Mouse (Mus musculus): Measurements from ENCODE around the gene Gm5965.
A peak's percentile ranks its signal among the peaks of the same experiment; 100 is the strongest.
"Not testable (repeated sequence)": the region's sequence is repeated elsewhere in the genome, so short reads cannot be mapped to it uniquely, and the experiment has no call there.

Gm5965 gene

DNA sequence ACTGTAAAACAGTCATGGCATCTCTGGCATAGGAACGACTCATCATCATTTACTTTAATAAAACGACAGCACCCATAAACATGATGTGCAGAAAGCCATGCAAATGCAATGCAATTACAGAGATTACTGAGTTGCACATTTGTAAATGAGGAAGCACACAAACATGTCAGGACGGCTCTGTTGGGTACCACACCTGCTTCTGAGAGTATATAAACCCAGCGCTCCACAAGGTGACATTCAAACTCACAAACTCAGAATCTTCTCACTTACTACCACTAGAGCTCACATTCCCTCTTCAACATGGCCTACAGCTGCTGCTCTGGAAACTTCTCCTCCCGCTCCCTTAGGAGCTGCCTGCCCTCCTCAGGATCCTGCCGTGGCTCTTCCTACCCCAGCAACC is at the start of gene Gm5965:
Gene Gm5965 (plus strand): TSS at position 301 of the 400 bp plus-strand sequence.
- no peak for DNase-seq (ENCODE audit: low spot score)

DNA sequence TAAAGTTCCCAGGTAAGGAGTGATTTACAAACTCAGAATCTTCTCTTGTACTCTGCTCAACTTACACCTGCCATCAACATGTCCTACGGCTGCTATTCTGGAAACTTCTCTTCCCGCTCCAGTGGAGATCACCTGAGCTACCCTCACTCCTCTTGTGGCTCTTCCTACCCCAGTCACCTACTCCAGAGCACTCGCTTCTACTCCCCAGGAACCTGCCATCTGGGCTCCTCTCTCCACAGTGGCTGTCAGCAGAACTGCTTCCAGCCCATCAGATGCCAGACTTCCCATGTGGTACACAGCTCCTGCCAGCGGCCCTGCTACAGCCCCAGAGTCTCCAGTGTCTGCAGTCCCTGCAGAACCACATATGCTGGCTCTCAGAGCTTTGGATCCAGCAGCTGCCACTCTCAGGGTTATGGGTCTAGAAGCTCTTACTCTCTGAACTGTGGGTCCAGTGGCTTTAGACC is 48.9 kb upstream of the Gm5965 start, which contains the start of gene Krtap13-1:
Gene Krtap13-1 (plus strand): TSS at position 51 of the 464 bp plus-strand sequence.
- DNase-seq (ENCODE audit: low spot score), result no peak

DNA sequence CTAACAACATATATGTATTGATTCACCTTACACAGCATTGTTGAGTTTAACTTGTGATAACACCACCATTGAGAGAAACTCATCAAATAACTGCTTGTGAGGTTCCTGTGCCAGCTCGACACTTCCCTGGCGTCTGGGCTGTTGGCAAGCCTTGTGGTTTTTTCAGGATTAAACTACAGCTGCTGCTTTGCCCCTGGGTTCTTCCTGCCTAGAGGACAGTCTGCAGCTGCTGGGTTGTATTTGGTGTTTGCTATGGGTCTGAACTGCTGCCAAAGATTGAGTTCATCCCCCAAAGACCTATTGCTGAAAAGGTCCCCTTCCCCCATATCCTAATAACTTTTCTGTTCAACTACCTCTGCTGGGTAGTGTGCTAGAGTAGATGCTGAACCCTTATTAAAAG is 42.3 kb upstream of the Gm5965 start:
- DNase-seq (ENCODE audit: low spot score), result no peak

DNA sequence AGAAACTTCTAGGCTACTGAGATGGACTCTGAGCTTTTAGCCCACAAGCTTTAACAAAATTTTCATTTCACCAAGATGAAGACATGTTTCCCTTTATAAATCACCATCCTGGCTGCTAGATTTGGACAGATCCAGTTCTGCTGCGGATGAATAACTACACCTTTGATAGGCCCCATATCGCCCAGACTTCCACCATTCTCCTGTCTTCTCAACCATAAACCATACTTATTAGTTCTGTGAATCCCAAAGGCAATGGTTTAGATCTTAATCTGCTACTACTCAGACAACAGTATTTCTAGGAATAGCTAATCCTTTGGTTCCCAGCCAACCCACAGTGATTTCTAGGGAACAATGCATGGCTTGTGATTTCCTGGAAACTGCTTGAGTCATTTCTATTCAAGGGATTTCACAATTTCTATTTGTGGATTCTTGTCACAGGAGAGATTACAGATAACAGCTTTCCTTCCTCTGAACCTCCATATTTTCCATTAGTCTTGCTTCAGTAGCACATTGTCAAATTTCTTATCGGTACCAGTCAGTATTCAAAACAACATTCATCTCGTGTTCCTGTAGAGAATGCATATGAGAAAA is 32.9 kb upstream of the Gm5965 start:
- DNase-seq (ENCODE audit: low spot score), result no peak

DNA sequence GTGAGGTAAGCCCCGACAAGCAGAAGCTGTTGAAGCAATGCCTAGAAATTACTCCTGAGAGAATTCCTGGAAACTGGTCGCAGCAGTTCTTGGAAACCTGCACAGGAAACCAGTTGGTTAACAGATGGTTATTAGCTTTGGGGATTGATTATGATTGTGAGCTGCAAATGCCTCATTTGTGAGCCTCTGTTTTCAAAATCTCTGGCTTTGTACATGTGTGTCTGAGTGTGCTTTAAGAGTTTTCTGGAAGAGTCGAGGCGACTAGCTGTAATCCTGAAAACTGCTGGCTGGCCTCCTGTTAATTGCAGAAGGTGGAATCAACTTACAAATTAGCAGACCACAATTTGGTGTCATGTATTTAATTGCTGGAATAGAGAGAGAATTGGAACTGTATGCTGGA is 29.8 kb upstream of the Gm5965 start:
- DNase-seq (ENCODE audit: low spot score), result peak; percentile 5

DNA sequence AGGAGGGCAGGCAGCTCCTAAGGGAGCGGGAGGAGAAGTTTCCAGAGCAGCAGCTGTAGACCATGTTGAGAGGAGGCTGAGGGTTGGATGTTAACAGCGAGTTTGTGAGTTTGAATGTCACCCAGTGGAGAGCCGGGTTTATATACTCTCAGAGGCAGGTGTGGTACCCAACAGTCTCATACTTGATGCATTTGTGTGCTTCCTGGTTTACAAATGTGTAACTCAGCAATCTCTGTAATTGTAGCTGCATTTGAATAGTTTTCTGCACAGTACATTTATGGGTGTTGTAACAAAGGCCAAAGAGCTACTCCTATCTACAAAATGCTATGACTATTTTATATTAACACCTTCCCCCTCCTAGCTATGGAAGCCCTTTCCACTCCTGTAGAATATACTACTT is 26.2 kb upstream of the Gm5965 start, which contains the start of gene Krtap13:
Gene Krtap13 (minus strand): TSS at position 101 of the 400 bp plus-strand sequence.
- not testable (repeated sequence) for DNase-seq (ENCODE audit: low spot score)

DNA sequence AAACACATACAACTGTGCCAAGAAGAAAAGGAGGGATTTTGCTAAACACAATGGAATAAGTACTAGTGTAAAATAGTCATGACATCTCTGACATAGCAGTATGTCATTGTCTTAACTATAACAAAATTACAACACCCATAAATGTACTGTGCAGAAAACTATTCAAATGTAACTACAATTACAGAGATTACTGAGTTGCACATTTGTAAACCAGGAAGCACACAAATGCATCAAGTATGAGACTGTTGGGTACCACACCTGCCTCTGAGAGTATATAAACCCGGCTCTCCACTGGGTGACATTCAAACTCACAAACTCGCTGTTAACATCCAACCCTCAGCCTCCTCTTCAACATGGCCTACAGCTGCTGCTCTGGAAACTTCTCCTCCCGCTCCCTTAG is 19.1 kb upstream of the Gm5965 start, which contains the start of gene 2310034C09Rik:
Gene 2310034C09Rik (plus strand): TSS at position 301 of the 400 bp plus-strand sequence.
- DNase-seq (ENCODE audit: low spot score), result not testable (repeated sequence)

DNA sequence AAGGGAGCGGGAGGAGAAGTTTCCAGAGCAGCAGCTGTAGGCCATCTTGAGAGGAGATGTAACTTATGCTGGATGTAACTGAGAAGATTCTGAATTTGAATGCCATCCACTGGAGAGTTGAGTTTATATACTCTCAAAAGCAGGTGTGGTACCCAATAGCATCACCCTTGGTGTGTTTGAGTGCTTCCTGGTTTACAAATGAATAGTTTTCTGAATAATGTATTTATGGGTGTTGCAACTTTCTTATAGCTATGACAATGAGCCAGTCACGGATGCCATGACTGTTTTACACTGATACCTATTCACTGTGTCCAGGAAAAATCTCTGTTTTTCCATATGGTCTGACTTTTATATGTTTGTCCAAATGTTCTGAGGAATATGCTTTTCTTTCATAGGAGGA is 3.6 kb upstream of the Gm5965 start, which contains the start of gene 2310057N15Rik:
Gene 2310057N15Rik (minus strand): TSS at position 101 of the 400 bp plus-strand sequence.
- DNase-seq (ENCODE audit: low spot score), result no peak

DNA sequence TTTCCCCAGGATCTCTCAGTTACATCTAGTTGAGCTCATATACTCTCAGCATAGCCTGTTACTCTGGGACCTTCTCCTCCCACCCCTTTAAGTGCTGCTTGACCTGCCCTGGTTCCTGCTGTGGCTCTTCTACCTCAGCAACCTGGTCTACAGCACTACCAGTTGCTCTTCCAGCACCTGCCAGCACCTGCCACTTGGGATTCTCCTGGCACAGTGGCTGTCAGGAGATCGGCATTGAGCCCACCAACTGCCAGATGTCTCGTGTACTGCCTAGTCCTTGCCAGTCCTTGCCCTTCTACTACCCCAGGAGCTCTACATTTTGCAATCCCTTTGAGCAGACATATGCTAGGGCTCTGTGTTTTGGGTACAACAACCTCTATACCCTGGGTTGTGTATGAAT is 9.1 kb downstream of the Gm5965 start:
- no peak for DNase-seq (ENCODE audit: low spot score)

DNA sequence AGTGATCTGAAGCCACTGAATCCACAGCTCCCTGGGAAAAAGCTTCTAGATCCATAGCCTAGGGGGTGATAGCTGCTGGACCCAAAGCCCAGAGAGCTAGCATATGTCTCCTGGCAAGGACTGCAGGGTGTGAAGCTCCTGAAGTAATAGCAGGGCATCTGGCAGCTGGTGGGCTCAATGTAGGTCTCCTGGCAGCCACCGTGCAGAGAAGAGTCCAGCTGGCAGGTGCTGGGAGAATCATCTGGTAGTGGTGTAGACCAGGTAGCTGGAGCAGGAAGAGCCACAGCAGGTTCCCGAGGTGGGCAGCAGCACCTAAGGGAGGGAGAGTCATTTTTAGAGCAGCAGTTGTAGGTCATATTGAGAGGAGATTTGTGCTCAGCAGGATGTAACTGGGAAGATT is 34.1 kb downstream of the Gm5965 start, which contains the start of gene Gm20741:
Gene Gm20741 (minus strand): TSS at position 394 of the 400 bp plus-strand sequence.
- DNase-seq (ENCODE audit: low spot score), result no peak

DNA sequence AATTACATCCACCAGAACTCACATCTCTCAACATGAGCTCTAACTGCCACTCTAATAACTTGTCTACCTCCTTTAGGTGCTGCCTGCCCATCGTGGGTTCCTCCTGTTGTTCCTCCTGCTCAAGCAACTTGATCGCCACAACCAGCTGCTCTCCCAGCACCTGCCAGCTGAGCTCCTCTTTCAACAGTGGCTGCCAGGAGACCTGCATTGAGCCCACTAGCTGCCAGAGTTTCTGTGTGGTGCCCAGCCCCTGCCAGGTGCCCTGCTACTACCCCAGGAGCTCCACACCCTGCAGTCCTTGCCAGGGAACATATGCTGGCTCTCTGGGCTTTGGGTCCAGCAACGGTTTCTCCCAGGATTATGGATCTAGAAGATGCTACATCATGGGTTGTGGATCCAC is 42.4 kb downstream of the Gm5965 start, which contains the start of gene Krtap15:
Gene Krtap15 (plus strand): TSS at position 150 of the 400 bp plus-strand sequence.
- DNase-seq (ENCODE audit: low spot score), result no peak

DNA sequence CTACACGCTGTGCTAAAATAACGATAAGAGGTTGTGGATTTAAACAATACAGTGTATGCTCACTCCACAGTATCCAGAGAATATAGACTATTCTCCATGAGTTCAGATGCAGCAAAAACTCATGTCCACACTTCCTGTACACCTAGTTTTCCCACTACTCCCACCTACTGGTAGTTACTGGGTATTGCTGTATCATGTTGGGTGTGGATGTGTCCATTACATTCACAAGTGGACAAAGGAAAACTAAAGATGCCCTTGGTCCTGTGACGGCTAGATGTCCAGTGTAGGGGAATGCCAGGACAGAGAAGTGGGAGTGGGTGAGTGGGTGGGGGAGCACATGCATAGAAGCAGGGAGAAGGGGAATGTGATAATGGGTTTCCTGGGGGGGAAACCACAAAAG is 46.0 kb downstream of the Gm5965 start:
- peak; percentile 8 for DNase-seq (ENCODE audit: low spot score)

DNA sequence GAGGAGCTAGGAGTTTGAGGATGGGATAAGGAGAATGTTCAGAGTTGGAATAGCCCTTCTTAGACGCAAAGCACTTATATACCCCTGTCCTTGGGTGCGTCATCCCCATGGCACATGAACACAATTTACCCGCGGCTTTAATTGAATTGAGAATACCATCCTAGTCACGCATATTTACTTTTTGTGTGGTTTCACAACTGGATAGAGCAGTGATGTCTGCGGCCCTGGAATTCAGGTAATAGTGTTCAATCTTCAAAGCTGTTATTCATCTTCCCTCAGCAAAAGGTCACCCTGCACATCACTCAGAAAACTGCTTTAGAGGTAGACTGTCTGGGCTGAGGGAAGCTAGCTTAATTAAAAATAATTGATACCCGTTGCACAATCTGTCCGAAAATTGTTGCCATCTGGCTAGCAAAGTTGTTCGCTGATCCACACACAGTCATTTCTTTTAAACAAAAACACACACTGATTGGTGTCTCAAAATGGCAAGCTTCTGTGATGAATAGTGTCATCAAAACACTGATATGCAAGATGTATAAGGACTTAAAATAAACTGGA is 48.5 kb downstream of the Gm5965 start, which contains the start of gene Krtap14:
Gene Krtap14 (minus strand): TSS at position 51 of the 558 bp plus-strand sequence.
- no peak for DNase-seq (ENCODE audit: low spot score)

DNA sequence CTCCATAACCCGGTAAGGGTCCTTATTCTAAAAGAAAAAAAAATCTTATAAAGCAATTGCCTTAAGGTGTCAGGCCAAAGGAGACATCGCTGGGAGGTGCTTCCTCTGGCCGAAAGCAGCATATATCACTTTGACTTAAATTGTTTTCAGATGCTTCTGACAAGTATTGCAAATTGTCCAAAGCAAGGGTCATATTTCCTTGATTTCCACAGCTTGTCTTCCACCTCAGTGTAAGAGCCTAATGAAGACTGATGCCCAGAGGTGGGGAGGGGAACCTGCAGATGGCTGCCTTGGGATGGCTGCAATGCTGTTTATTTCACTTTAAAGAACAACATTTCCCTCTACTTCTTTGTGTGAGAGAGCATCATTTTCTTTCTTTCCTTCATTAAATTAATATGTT is 49.3 kb downstream of the Gm5965 start:
- DNase-seq (ENCODE audit: low spot score), result no peak

Measured in layer of hippocampus, adult 11-12 months (tissue).